Mouse (Mus musculus) retina, embryonic 14.5 days (tissue): ENCODE measurements around the gene Pofut2.

Source experiments
- DNase-seq: peaks from one replicate; pipeline ENCODE4 v3.0.0-alpha.2; 2015; ENCODE audit warnings: low spot score

Gene Pofut2

DNA sequence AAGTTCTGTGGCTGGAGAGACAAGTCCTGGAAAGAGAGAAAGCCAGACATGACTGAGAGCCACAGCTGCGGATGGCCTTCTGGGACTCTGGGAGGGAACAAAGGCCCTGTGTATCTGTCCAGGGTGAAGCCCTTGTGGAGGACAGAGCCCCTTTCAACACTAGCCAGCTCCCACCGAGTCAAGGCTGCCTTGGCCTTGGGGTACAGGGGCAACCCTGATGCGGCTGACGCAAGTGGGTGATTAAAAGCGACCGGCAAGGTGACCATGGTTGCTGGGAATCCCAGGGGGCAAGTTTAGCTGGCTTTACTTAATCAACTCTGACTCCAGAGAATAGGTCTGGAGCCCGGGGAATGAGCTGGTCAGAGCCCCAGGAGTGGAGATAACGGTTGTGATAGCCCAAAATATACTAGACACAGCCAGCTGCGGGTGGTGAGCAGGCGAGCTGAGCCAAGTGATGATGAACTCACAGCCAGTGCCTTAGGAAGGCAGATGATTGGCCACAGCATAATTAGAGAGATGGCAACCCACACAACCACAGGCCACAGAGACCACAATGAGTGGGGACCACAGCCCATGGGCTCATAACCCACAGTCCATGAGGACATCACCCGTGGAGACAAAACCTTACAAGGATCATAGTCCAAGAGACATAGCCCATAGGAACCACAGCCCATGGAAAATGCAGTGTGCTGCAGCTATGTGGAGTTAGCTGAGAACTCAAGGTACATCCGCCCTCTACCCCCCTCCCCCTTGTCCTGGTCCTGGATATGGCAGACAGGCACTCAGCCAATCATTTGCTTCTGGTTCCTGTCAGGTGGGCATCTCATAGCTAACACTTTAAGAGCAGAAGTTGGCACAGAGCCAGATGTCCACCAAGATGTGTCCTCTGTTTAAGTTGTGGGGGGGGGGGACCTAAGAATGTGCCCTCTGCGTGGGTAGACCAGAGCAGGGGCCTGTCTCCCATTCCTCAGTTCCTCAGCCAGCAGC is 29.1 kb upstream of the Pofut2 start:
- DNase-seq: no peak

DNA sequence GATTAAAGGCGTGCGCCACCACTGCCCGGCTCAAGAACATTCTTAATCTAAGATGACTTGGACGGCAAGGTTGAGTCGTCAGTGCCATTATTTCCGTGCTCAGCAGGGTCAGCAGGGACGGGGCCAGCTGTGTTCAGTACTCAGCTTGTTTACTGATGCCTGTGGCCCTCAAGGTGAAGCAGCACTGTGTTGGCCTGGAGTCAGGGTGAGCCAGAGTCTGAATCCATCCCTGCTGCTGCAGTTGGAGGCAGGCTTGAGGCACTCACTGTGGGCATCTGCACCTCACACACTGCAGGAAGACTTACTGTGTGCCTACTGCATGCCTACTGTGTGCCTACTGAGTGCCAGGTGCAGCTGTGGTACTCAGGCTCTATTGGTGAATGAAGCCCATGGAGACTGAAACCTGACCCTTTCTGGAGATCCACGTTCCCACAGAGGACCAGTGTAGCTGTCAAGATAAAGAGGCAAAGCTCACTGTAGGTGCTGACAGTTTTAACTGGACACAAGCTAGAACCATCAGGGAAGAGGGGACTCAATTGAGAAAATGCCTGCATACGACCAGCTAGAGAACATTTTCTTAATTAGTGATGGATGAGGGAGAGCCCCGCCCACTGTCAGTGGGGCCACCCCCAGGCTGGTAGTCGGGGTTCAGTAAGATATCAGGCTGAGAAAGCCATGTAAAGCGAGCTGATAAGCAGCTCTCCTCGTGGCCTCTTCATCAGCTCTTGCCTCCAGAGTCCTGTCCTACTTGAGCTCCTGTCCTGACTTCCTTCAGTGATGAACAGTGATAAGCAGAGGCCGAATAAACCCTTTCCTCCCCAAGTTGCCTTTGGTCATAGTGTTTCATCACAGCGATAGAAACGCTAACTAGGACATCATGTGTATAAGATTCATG is 26.9 kb upstream of the Pofut2 start:
- DNase-seq: no peak

DNA sequence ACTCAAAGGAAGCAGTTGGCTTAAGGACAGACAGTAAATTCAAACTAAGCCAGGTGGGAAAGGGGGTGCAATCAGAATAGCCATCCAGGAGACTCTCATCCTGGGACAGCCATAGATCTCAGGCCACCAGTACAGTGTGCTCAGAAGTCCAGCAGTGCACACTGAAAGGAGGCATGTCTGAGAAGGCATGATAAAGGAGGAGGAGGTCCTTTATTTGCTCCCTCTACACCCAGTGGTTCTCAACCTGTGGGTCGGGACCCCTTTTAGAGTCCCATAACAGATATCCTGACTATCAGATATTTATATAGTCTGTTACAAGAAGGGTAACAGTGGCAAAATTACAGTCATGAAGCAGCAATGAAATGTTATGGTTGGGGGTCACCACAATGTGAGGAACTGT is 25.8 kb upstream of the Pofut2 start:
- no peak for DNase-seq

DNA sequence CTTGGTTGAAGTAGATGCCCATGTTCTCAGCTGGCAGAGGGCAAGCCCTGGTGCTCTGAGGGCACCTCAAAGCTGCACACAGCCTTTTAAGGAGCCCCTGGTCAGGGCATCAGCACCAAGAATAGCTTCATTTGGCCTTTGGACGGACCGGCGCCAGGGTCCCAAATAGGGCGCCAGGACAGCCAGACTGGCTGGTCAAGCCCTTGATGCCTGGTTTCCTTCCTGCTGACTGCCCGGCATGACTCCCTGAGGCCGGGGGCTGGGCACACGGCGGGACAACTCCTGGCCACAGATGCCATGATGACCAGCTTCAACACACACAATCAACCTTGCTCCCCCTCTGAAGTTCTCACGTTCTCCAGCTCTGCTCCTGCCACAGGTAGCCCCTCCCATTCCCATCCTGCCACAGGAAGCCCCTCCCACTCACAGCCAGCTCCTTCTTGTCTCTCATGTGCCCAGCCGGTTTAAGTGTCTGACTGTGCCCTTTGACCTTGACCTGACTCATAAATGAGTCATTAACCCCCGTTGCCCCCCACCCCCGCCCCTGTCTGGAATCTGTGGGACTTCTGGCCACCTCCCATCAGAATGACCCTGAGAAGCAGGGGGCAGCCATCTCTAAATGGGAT is 23.9 kb upstream of the Pofut2 start:
- no peak for DNase-seq

DNA sequence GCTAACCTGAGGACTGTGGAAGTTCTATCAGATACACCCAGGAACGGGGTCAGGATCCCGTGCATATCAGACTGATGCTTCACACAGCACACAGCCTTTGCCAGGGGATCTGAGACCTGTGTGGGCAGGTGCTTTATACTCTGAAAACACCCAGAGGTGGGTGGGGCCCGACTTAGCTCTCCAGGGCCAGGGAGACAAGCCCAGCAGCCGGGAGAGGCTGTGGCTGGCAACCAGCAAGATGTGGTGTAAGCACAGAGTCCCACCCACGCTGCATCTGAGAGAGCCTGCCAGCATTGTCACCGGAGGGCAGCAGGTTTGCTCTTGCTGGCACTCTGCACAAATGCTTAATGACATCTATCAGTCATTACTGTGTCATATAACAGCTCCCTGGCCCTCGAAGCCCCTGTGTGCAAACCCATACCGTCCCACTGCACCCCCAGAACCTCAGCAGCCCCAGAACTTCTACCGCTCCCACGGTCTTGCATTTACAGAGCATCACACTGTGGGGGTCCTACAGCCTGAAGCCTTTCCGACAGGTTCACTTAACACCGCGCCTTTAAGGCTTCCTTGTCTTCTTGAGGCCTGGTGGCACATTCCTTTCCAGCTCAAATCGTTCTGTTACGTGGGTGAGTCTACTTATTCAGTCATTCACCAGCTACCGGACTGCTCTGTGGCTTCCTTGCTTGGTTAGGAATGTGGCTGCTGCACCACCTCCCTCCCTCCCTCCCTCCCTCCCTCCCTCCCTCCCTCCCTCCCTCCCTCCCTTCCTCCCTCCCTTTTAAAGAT is 21.0 kb upstream of the Pofut2 start:
- DNase-seq: no peak

DNA sequence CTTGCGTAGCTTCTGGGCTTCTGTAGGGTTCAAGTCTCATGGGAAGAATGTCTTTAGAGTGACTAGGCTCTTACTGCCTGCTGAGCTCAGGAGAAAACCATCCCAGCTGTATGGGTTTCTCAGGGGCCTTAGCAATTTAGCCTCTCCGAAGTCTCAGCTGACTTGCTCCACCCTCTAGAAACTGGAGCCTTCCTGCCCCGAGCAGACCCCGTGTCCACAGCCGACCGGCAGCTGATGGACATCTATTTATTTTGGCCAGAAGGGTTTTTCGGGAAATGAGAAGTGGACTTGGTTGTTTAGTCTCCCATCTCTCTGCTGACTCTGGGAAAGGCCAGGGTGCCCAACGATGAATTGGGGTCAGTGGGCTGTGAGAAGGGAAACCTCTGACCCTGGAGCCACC is 18.3 kb upstream of the Pofut2 start:
- no peak for DNase-seq

DNA sequence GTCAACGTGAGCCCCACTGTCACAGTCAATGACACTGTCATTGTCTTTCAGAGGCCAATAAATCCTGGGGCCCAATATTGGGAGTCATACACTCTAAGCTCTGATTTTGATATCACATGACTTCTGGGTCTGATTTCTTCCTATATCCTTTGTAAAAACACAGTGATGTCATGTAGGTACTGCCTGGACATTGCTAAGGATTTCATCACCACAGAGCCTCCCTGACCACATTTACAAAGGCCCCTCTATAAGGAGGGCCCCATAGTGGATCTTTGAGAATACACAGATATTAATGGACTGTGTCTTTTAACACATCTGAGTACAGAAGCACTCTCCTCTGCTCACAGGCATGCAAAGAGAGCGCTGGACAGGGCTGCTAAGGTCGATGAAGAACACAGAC is 16.6 kb upstream of the Pofut2 start:
- DNase-seq: no peak

DNA sequence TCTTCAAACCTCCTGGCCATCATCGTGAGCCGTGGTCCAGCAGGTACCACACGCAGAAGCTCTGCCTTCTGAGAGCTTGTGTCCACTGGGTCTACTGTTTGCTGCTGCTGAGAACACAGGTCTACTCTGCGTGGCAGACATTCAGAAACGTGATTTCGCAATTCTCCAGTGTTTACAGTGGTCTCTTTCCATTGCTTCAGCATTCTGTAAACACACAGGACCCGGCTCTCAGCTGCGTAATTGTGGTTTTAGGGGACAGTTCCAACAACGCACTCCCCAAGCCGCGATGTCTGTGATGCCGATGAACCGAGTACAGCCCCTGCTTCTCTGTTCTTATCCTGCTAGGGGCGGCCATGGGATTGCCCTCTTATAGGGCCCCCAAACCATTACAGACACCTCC is 16.1 kb upstream of the Pofut2 start:
- no peak for DNase-seq

DNA sequence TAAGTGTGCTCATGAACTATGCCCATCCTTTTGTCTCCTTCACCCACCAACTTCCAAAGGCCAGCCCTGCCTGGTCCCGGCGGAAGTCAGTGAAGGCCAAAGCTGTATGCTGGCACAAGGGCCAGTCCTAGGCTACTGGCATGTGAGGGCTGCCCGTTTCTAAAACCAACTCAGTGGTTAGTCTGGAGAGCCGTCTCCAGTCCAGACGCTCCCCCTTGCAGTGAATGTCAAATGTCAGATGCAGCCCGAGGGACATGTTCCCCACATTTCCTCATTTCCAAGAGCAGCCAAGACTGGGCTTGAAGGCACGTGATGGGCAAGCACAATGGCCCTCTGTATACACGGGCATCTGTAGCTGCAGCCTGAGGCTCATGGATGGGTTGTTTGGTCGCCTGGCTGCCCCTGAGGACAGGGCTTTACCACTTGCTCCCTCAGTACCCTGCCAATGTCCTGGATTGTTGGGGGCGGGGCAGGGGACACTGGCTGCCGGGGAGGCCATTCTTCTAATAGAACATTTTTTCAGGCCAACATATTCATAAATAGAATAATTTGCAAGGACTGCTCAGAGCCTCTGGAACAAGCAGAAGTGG is 15.4 kb upstream of the Pofut2 start:
- DNase-seq: no peak

DNA sequence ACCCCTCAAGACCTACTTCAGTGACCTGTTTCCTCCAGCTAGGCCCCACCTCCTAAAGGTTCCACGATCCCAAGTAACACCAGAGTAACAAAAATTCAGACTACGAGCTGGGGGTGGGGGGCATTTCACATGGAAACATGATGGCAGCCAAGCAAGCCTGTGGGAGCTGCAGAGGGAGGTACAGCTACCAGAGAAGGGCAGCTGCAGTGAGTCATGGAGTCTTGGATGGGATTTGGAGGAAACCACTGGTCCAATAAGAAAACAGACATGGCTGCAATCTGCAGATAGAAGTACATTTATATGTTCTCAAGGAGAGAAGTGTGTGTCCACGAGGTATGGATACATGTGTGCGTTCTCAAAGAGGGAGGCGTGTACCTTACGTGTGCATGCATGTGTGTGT is 14.2 kb upstream of the Pofut2 start:
- no peak for DNase-seq

DNA sequence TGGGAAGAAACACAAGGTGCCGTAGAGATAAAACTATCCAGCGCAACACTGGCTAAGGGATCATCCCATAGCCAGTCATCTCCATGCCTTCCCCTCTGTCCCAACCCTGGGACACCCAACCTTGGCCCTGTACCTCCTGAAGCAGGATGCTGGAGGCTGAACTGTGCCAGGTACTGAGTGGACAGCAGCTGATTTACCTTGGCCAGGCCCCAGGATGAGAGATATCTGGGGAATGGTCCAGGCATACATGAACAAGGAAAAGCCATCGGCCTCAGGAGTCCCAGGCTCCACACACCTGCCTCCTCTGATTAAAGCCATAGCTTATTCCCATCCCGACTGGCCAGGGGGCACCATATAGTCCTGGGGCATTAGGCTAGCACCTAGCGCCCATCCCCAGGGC is 12.0 kb upstream of the Pofut2 start:
- no peak for DNase-seq

DNA sequence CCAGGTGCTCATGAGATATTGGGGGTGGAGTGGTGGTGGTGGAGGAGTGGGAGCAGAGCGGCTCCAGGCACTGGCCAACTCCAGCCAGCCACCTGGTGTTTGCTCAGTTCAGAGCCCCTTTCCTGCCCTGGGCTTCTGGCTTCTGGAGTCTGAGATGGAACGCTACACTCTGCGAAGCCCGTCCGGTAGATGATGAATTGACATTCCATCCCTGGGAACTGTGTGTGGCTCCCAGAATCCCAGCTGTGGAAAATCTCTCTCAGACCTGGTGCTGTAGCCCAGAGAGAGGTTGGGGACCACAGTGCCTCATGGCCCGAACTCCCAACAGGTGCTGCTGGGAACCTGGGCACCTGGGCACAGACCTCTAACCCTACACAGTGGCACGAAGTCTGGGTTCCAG is 11.3 kb upstream of the Pofut2 start:
- DNase-seq: no peak

DNA sequence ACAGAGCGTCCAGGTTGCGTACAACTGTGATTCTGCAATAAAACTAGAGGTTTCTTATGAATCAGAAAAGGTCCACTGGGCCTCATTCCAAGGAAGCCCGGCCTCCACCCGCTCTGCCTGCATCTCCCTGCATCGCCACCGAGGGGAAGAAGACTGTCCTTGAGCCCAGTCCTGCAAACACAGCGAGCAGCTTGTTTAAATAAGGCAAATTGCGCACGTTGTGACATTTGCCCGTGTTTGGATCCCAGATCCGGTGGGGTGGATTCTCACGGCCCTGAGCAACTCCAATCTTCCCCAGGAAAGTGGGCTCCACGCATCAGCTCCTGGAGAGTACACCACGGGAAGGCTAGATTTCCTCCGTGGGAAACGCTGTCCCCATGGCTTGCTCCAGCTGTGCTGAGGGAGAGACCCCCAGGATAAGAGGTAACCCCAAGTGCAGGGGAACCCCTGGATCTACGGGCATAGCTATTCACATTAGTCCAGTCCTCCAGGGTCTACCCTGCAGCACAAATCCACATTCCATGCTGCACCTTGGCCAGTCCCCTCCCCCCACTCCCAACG is 7.7 kb upstream of the Pofut2 start:
- DNase-seq: no peak

DNA sequence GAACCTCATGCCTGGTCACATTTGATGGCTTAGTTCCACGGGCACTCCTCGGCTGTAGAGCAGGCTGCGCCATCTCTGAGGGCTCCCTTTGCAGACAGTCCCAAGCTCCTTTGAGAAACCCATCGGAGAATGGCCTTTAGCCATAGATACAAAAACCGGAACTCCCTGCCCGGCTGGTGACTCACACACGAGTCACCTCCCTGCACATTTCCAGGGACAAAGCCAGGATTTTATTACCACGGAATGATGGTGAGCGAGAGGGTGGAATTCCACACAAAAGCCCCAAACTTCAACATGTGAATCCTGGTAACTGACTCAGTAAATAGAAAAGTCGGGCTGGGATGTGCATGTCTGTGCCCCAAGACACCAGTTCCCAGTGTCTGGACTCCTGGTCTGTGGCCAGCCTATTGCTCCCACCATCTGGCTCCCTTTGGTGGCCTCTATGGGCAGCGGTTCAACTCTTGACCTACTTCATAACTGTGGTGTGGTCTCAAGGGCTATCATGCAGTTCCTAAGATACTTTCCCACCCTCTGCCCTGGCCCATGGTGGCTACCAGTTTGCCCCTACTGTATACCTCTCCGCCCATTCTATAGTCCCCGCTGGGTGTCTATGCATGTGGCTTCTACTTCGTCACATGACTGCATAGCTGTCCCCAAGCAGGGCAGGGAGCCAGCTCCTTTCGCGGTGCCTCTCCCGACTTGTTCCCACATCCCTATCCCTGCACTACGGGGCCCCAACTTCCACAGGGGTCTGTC is 7.1 kb upstream of the Pofut2 start:
- DNase-seq: peak; percentile 33

DNA sequence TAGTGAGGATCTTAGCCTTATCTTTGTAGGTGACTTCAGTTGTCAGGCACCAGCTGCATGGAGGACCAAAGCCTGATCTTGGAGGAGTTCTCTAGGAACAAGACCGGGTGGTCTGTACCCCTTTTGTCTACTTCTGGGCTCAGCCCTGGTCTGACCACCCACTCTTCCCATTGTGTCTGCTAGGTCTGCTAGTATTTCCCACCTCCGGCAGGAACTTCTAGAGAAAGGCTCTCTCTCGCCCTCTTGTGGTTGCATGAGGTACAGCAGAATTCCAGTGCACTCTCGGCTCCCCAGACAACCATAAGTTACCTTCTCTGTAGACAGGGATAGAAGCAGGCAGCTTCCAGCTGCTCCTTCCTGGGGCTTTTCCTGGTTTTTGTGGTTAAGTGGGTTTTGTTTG is 6.2 kb upstream of the Pofut2 start:
- peak; percentile 97 for DNase-seq

DNA sequence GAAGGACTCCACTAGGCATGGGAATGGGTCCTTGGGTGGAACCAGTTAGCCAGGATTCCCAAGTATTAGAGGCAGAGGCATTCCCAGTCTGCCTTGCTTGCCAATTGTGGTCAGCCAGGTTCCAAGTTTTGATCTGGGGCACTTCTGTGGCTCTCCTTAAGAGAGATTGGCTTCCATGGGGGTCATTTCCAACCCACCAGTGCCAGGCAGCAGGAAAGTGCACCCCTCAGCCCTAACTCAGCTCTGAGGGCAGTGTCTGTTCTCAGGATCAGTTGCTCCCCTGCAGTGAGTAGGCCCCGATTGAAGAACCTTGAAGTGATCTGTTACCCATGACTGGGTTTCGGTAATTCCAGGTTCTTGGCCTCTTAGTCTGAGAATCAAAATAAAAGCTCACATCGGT is 3.8 kb upstream of the Pofut2 start:
- no peak for DNase-seq

DNA sequence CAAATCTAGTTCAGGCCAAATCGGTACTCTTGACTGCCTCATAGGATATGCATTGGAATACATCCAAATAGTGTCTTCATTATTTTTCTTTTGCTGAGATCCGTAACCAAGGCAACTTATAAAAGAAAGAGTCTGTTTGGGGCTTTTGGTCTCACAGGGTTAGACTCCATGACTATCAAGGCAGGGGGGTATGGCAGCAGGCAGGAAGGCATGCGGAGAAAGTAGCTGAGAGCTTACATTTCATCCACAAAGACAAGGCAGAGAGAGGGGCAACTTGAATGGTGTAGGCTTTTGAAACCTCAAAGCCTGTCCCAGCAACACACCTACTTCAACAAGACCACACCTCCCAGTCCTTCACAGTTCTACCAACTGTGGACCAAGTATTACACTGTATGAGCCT is 3.3 kb upstream of the Pofut2 start:
- no peak for DNase-seq

DNA sequence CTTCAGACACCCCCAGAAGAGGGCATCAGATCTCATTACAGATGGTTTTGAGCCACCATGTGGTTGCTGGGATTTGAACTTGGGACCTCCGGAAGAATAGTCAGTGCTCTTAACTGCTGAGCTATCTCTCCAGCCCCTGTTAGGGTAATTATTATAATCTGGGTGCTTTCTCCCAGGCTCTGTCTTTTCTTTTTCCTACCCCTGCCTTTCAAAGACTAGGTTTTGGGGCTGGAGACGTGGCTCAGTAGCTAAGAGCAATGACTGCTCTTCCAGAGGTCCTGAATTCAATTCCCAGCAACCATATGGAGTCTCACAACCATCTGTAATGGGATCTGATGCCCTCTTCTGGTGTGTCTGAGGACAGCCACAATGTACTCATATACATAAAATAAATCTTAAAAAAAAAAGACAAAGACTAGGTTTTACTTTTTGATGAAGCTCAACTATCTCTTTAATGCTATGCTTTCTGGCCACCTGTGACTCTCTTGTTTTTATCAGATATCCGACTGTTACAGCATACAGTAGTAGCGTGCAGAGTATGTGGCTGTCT is 902 bp upstream of the Pofut2 start:
- no peak for DNase-seq

DNA sequence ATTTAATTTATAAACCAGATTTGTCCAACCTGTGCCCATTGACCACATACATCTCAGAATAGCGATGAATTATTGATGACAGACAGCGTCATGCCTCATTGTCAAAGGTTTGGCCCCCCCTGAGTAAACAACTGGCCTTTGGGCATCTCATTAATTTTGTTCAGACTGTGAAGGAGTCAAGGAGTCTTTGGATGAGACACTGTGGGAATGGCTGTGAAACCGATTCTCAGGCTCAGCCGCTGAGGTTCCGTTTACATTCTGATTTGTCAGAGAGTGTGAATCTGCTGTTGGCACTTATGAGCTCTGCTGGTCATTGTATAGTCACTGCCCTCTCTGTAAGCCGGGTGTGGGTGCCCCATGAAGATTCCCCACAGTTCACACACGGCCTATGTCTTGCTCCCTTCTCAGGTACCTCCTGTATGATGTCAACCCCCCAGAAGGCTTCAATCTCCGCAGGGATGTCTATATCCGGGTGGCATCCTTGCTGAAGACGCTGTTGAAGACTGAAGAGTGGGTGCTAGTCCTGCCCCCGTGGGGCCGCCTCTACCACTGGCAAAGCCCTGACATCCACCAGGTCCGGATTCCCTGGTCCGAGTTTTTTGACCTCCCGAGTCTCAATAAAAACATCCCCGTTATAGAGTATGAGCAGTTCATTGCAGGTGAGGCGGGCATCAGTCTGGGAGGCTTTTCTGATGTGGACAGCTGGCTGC is 1.3 kb downstream of the Pofut2 start:
- DNase-seq: no peak
